Mouse (Mus musculus) gastrocnemius, postnatal 14 days (tissue): ENCODE data around the gene Sardh. TPM values are rescaled to one million over a fixed set of nuclear protein-coding genes. Genes with fewer than 3 reads are reported as not detected.

ENCODE experiments used
- total RNA-seq, 2 experiments: library from RNA; stranded (reverse); gene quantifications; 2 replicates each; pipeline ENCODE4 v1.2.3; 2021

Sardh gene
- total RNA-seq, 2 experiments from 2014 or later: 4.2 to 6.0 TPM

Other genes starting within 250 kb of the Sardh start
- gene Cacfd1, start 238.4 kb downstream of the Sardh start, total RNA-seq: 10 to 100 TPM; 21.2 to 21.4 TPM
- gene Slc2a6, start 220.3 kb downstream of the Sardh start, total RNA-seq: under 1 TPM; 0.11 to 0.62 TPM
- gene Mymk, start 176.2 kb downstream of the Sardh start, total RNA-seq: 10 to 100 TPM; 30.5 to 36.4 TPM
- gene Adamtsl2, start 169.0 kb downstream of the Sardh start, total RNA-seq: 10 to 100 TPM in 1 of 2 experiments, 1 to 10 TPM in 1; 6.3 to 10.5 TPM
- gene Fam163b, start 105.8 kb downstream of the Sardh start, total RNA-seq: under 1 TPM; 0.07 to 0.08 TPM
- under 1 TPM in 1 of 2 experiments, not detected in 1; 0.12 TPM for gene Dbh, start 83.1 kb downstream of the Sardh start, total RNA-seq
- 1 to 10 TPM; 3.2 to 4.0 TPM for gene Vav2, start 178.7 kb upstream of the Sardh start, total RNA-seq
- gene Brd3os, start 194.0 kb upstream of the Sardh start, total RNA-seq: 1 to 10 TPM in 1 of 2 experiments, under 1 TPM in 1; 1.00 to 1.4 TPM